Mouse (Mus musculus) CD4-positive, CD25-positive, alpha-beta regulatory T cell (primary cell): ENCODE measurements around the gene Selenbp2. TPM values are rescaled to one million over a fixed set of nuclear protein-coding genes. Genes with fewer than 3 reads are reported as not detected.

Experiments used
- polyA plus RNA-seq: library from polyadenylated mRNA; unstranded; fragments of 100-300 nt; shearing (Covaris generic); gene quantifications from one replicate; pipeline ENCODE4 v1.2.1, GENCODE M21; 2017

Gene Selenbp2
- not detected for polyA plus RNA-seq

GRCm38 (mm10) chr3:94693329-94693825 lies at the start of gene Selenbp2:
Gene Selenbp2, plus strand, starts transcription at chr3:94693556.

GRCm38 (mm10) chr3:94658740-94659095 lies 34.6 kb upstream of the Selenbp2 start, which contains the start of gene Tuft1:
Gene Tuft1, minus strand, starts transcription at chr3:94658872.

Other genes with a start within 250 kb of the Selenbp2 start
- gene Oaz3, start 249.6 kb upstream of the Selenbp2 start, polyA plus RNA-seq = 0.96 TPM
- 0.68 TPM for gene Celf3, start 215.3 kb upstream of the Selenbp2 start, polyA plus RNA-seq
- gene Riiad1, start 213.2 kb upstream of the Selenbp2 start, polyA plus RNA-seq = not detected
- 27.0 TPM for gene Snx27, start 110.8 kb upstream of the Selenbp2 start, polyA plus RNA-seq
- gene Gm10972, start 50.4 kb upstream of the Selenbp2 start, polyA plus RNA-seq = not detected
- gene Tuft1, start 34.7 kb upstream of the Selenbp2 start, polyA plus RNA-seq = 2.6 TPM
- gene Cgn, start 92.9 kb downstream of the Selenbp2 start, polyA plus RNA-seq = 0.05 TPM
- 12.6 TPM for gene Pogz, start 144.0 kb downstream of the Selenbp2 start, polyA plus RNA-seq
- gene Psmb4, start 193.4 kb downstream of the Selenbp2 start, polyA plus RNA-seq = 324 TPM
- gene Selenbp1, start 239.5 kb downstream of the Selenbp2 start, polyA plus RNA-seq = 3.7 TPM